Mouse (Mus musculus) brain, embryonic 14.5 days (tissue): Measurements from ENCODE around the gene Sbsn.

Source experiments
- CTCF ChIP-seq: fragments of 200-500 bp; IDR thresholded peaks from 2 replicates; pipeline ENCODE4 v1.5.1; 2012; ENCODE audit warnings: inconsistent platforms, mild to moderate bottlenecking, moderate library complexity, borderline replicate concordance; ENCODE audit not compliant: insufficient read depth, insufficient read length; ENCODE audit errors: extremely low read depth
- POLR2A ChIP-seq: fragments of 200-500 bp; IDR thresholded peaks from 2 replicates; pipeline ENCODE4 v1.6.1; 2012; ENCODE audit warnings: mild to moderate bottlenecking, inconsistent platforms, borderline replicate concordance; ENCODE audit not compliant: poor library complexity, insufficient read depth, insufficient read length, severe bottlenecking; ENCODE audit errors: extremely low read depth

DNA sequence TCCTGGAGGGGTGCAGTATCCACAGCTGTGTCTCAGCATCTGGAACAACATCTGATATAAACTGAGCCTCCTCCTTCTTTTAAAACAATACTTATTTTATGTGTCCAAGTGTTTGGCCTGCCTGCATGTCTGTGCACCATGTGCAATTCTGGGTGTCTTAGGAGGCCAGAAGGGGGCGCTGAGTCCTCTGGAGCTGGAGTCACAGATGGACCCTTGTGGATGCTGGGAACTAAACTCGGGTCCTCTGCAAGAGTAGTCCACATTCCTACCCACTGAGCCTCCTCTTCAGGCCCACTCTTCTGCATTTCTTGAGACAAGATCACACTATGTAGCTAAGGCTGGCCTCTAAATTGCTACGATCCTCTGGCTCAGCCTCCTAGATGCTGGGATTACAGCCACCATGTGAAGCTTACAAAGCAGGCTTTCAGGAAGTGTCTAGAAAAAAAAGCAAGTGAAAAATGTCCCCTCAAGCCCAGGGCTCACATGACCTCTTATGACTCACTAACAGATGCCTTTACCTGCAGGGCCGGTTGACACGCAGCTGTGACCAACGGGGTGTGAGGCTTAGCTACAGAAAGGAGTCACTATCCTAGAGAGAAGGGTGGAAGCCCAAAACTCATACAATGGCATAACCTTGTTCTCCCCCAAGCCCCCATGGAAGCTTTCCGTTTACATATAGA is 3.6 kb upstream of the Sbsn start:
- no peak for TF ChIP-seq CTCF
- no peak for TF ChIP-seq POLR2A
